Mouse (Mus musculus) liver, adult (tissue): Measurements from ENCODE around the gene Nxf3.
"Not testable (repeated sequence)": the region's sequence is repeated elsewhere in the genome, so short reads cannot be mapped to it uniquely, and the experiment has no call there.

ENCODE experiments used
- GATA4 ChIP-seq: IDR thresholded peaks from 2 replicates; pipeline ENCODE4 v1.6.1; 2014; ENCODE audit warnings: mild to moderate bottlenecking, low read length; ENCODE audit not compliant: insufficient replicate concordance

Nxf3 gene

GRCm38 (mm10) chrX:136085155-136085554, at the start of gene Nxf3:
Nxf3 (minus strand) TSS chrX:136085255.
- TF ChIP-seq GATA4, result no peak

GRCm38 (mm10) chrX:136127744-136128064, 42.6 kb upstream of the Nxf3 start:
- TF ChIP-seq GATA4, result no peak

- TF ChIP-seq GATA4, result no peak
Observed at GRCm38 (mm10) chrX:136127038-136127743, 42.1 kb upstream of the Nxf3 start.

- no peak for TF ChIP-seq GATA4
Observed at GRCm38 (mm10) chrX:136115419-136115961, 30.4 kb upstream of the Nxf3 start.

GRCm38 (mm10) chrX:136115015-136115414, 30.0 kb upstream of the Nxf3 start:
- no peak for TF ChIP-seq GATA4

- TF ChIP-seq GATA4, result no peak
Observed at GRCm38 (mm10) chrX:136107942-136108341, 22.9 kb upstream of the Nxf3 start.

GRCm38 (mm10) chrX:136104724-136105088, 19.7 kb upstream of the Nxf3 start:
- no peak for TF ChIP-seq GATA4

- no peak for TF ChIP-seq GATA4
Observed at GRCm38 (mm10) chrX:136104046-136104723, 19.1 kb upstream of the Nxf3 start.

GRCm38 (mm10) chrX:136094421-136094820, 9.4 kb upstream of the Nxf3 start:
- no peak for TF ChIP-seq GATA4

- no peak for TF ChIP-seq GATA4
Observed at GRCm38 (mm10) chrX:136092497-136093279, 7.6 kb upstream of the Nxf3 start.

GRCm38 (mm10) chrX:136068020-136068419, 17.0 kb downstream of the Nxf3 start, which contains the start of gene Bex2:
Bex2 (minus strand) TSS chrX:136068236.
- not testable (repeated sequence) for TF ChIP-seq GATA4

GRCm38 (mm10) chrX:136060698-136061097, 24.4 kb downstream of the Nxf3 start:
- TF ChIP-seq GATA4, result no peak

GRCm38 (mm10) chrX:136051219-136051618, 33.8 kb downstream of the Nxf3 start:
- no peak for TF ChIP-seq GATA4

- no peak for TF ChIP-seq GATA4
Observed at GRCm38 (mm10) chrX:136047528-136047927, 37.5 kb downstream of the Nxf3 start.

- TF ChIP-seq GATA4, result no peak
Observed at GRCm38 (mm10) chrX:136043726-136044125, 41.3 kb downstream of the Nxf3 start.

GRCm38 (mm10) chrX:136032799-136033763, 52.0 kb downstream of the Nxf3 start, which contains the start of gene Arxes1:
Arxes1 (plus strand) TSS chrX:136033367.
- TF ChIP-seq GATA4, result not testable (repeated sequence)
